Mouse (Mus musculus) CD4-positive helper T cell, adult 2 months (primary cell): Measurements from ENCODE around the gene Gprc5c.

Source experiments
- DNase-seq: peaks from one replicate; pipeline ENCODE4 v3.0.0-alpha.2; 2012; ENCODE audit warnings: low read depth, missing footprints, low spot score

Gene Gprc5c

DNA sequence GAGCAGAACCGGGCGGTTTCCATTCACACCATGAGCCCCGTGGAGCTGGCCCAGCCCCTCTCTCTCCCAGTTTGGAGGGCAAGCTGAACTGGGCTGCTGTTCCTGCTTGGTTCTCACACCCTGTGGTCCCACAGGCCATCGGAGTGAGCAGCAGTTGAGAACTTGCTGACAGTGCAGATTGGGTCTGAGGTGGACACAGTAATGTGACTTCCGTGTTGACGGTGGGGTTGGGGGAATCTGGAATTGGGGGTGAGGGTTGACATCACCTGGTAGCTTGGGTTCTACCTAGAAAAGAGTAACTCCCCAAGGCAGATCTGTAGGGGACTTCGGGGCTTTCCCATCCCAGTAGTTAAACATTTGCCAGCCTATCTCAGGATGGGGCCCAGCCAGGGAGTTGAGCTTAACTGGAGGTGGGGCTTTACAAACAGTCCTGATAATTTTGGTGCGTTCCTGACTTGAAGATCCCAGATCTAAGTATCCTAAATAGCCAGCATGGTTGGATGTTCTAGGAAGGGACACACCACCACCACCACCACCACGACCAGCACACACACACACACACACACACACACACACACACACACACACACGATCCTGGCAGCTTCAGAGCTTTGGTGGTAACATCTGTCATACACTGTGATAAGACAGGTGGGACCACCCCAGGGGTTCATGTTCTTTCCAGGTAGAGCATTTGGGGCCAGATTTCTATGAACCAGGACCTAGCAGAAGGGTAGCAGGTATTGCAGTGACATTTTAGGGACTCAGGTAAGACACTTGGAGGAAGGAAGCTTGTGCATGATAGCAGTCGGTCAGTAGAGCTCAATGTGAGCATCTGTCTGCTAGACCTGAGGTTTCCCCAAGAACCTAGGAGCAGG, 16.6 kb downstream of the Gprc5c start:
- DNase-seq, result no peak

DNA sequence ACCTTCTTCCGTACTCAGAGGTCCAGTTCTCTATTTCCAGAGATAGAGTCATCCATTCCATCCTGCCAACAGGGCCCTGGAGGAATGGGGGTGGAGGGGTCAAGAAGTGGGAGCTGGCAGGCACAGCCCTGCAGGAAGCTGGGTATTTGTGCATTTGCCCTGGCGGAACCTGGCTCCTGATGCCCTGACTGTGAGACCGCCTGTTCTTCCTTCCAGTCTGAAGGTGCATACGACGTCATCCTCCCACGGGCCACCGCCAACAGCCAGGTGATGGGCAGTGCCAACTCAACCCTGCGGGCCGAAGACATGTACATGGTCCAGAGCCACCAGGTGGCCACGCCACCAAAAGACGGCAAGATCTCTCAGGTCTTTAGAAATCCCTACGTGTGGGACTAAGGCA, 17.3 kb downstream of the Gprc5c start:
- DNase-seq, result no peak

DNA sequence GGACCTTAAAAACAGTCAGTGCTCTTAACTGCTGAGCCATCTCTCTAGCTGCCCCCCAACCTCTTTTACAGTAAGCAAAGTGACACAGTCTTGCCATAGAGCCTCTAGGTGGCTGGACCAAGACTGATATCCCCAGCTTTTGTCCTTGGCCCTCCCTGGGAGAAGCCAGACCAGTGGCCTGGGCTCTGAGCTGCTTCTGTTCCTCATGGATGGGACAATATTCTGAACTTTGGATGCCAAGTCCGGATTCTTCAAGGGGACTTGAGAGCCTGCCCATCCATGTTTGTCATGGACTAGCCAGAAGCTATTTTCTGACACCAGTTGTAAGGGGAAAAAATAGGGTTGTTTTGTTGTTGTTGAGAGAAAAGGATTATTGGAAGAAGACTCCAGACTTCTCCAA, 18.8 kb downstream of the Gprc5c start:
- no peak for DNase-seq

DNA sequence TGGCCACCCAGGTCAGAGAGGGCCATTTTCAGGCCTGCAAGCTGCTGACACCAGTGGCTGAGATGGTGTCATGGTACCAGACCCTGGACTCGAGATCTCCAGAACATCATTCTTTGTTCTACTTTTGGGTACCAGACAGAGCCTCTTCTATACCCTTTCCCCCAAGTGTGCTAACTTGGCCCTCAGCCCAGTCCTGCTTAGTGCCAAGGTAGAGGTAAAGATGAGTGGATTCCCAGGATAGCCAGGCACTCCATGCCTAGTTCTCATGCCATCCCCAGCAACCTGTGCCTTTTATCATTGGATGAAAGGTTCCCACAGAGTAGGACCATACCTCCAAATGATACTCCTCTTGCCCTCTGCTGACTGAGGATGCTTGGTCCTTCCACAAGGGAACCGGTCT, 20.6 kb downstream of the Gprc5c start:
- no peak for DNase-seq

DNA sequence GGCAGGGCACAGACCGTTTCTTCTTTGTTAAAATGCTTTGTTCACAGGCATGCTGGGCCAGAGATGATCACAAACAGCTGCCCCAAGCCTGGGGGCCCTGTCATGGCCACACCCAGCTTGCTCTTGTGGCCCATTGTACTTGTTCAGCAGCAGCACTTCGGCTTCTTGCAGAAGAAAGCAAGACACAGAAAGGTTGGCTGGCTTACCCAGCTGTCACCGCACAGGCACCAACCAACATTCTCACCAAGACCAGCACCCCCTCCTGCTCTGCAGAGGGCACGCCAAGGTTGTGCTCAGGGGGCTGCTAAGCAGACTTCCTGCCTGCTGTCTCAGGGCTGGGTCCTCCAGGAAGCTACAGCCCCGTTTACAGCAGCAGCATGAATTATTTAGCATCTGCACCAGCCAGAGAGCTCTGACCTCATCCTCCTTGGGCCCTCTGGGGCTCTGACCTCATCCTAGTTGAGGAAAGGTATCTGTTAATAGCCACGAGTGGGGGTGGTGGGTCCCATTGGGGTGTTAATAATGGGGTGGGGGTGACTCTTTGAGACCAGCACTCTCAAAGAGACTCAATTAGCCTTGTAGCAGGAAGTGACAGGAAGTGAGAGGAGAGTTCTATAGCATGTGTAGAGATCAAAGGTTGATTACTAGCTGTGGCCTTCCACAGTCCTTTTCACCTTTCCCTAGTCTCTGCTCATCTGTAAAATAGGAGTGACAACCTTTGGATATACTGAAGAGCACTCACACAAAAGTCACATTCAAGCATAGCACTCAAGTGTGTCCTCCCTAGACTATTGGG, 22.3 kb downstream of the Gprc5c start:
- DNase-seq, result peak; percentile 51

DNA sequence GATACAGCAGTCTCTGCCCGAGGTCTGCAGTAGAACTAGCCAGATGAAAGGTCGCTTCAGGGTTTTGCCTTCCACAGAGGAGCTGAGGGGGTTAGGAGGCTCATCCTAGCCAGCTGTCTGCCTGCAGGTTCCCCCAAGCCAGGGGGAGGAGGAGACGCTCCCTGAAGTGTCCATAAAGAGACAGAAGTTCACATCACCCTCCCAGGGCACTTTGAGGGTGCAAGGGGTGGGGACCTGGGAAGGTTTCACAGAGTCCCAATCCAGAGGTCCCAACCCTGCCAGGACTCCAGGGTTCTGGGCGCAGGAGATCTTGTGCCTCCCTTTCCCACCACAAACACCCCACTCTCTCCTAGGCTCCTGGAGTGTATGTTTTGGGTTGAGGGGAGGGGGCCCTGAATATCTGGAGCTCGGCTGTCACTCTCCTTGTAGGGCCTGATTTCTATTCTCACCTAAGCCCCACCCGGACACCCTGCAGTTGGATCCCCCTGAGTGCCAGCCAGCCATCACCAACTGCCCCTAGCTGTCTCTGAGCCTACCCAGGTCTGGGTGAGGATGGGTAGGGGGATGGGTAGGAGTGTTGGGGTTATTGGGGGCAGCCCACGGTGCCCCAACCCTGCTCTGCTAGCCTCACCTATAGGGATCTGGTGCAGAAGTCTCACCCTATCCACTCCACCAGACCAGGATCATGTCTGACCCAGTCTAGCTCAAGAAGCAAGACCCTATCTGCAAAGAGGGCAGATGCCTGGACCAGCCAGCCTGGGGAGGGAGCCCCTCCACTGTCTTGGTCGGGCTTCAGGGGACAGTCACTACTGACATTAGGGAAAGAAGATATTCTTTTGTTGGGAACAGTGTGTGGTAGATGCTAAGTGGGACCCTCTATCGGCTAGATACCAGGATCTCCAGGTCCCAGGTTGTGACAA, 23.5 kb downstream of the Gprc5c start:
- no peak for DNase-seq

DNA sequence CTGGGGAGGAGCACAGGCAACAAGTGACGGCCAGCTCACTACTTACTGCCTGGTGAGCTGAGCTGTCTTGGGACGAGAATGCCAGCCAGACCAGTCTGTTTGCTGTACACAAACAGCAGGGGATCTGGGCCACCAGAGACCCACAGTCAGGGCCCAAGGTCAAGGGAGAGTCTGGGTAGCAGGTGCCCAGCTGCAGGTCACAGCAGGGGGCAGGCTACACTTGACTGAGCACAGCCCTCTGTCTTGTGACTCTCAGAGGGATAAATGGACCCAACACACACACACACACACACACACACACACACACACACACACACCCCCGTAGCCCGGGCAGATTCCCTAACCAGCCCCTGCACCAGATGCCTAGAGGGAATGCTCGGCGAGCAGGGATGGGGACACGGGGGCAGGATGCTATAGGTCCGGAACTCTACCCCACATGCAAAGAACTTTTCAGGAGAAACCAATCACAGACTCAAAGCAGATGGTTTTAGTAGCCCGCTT, 24.4 kb downstream of the Gprc5c start:
- no peak for DNase-seq

DNA sequence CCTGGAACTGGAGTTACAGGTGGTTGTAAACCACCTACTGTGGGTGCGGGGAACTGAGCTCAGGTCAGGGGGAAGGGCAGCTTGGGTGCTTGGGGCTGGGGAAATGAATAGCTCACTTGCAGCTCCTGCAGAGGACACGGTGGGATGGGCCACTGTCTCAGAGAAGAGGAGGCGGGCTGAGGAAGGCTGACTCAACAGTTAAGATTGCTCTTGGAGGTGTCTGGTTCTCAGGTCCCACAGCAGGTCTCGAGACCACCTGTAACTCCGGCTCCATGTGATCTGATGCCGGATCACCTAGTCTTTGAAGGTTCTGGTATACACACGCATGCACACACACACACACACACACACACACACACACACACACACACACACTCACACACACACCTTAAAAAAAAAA, 25.2 kb downstream of the Gprc5c start:
- peak; percentile 75 for DNase-seq

DNA sequence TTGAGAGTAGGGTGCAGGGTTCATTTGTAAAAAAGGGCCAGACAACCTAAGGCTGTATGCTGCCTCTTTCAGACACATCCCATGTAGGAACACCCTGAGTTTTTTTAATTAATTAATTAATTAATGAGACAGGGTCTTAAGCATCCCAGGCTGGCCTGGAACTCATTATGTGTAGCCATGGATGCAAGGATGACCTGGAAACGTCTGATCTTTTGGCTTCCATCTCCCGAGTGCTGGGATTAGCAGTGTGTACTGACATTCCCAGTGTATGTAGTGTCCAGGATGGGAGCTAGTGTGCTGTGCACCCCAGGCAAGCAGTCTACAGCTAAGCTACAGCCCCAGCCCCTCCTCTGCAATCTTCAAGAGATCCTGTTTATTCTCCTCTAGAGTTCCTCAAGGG, 25.7 kb downstream of the Gprc5c start:
- peak; percentile 10 for DNase-seq

DNA sequence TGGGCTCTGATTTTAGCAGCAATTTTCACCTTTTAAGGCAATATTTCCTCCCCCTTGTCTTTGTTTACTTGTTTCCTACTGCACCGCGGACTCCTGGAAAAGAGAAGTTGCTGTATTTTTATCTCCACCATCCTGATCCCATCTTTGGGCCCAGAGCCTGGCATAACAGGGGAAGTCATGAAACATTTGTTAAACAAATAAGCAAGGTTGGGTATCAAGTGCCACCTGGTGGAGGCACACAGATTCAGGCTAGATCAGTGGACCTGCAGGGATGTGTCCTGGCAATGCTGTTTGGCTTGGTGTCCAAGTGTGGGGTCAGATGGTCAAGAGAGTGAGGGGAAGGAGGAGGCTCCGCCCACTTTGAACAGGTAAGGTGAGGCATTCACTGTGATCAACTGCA, 26.2 kb downstream of the Gprc5c start:
- DNase-seq, result peak; percentile 52

DNA sequence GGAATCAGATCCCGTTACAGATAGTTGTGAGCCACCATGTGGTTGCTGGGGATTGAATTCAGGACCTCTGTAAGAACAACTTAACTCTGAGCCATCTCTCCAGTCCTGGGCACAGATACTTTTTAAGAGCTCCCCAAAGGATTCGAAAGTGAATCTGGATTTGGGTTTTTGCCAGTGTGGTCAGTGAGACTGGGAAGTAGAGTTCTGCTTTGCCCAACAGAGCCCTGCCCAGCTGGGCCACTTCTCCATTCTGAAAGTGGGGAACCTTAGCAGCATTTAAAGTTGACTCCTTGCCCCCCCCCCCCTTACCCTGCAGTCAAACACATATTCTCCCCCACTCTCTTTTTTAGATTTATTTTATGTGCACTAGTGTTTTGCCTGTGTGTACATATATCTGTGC, 28.7 kb downstream of the Gprc5c start:
- no peak for DNase-seq

DNA sequence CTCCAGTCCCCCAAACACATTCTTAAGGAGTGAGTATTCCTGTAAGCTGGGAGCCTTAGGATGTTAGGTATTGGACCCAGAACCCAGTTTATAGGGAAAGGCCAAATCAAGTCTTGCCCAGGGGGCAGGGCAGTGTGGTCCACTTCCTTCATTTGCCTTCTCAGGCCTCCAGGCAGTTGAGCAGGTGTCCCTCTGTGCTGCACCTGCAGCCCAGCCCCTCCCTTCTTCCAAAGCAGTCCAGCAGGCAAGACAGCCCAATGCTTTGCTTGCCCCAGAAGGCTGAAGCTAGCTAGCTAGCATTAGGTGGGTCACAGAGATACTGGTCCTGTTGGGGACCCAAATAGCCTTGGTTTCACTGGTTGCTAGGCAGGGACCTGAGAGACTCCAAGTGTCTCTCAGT, 29.2 kb downstream of the Gprc5c start:
- no peak for DNase-seq

DNA sequence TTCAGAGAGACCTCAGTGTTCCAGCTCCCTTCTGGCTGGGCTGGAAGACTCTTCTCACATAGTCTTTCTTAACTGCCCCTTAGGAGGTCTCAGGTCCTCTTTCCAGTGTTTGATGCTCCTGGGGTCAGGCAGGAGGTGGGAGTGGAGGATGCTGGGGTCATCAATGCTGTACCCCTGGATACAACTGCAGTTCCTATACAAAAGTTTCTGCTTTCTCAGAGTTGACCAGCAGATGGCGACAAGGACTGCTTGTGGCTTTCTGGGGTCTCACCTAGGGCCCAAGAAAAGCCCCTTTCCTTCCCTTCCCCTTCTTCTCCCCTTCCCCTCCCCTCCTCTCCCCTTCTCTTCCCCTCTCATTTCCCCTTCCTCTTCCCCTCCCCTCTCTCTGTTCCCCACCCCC, 29.6 kb downstream of the Gprc5c start:
- peak; percentile 32 for DNase-seq

DNA sequence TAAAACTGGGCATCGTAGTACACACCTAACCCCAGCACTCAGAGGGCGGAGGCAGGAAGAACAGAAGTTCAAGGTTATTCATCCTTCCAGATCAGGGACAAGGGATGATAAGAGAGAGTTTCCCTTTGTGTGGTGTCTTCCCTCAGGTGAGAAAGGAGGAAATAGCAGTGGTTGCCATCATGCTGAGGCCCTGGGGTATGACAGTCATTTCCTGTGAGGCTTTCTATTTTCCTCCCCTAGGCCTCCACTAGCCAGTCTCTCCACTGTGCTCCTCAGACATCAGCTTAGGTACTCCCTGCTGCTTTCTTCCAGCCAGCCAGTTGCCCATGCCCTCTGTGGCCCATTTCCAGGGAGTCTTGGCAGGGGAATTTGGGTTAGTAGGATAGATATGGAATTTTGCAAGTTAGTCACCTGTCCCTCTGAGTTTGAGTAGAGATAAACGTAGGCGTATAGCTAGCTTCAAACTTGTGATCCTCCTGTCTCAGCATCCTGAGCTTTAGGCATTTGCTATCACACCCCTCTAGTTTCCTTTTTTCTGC, 32.4 kb downstream of the Gprc5c start:
- DNase-seq, result peak; percentile 30

DNA sequence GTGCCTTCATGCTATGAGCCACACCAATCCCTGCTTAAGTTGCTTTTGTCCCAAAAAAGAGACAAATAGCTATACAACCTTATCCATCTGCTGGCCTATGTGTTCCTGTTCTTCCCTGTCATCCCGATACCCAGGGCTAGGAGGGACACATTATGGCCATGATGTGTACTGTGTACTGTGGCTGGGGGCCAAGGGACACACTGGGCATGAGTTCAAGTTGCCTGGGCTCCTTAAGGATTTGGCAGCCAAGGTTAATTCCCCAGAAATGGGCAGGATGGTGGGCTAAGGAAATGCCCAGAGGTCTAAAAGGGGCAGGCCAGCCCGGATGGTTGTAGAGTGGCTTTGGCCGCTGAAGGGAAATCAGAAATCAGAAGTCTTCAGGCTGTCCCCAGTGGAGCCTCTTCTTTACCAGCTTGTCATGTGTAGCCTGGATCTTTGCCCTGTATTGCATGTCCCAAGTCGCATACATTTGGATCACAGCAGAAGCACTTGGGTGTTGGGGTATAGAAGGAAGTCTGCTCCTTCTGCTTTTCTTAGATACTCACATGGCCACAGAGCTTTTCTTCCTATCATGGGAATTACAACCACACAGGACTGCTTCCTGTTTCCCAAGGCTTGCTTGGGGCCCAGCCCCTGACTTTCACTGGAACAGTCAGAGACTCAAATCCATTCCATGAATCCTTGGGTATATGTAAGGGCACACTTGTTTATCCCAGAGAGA, 33.6 kb downstream of the Gprc5c start:
- no peak for DNase-seq

DNA sequence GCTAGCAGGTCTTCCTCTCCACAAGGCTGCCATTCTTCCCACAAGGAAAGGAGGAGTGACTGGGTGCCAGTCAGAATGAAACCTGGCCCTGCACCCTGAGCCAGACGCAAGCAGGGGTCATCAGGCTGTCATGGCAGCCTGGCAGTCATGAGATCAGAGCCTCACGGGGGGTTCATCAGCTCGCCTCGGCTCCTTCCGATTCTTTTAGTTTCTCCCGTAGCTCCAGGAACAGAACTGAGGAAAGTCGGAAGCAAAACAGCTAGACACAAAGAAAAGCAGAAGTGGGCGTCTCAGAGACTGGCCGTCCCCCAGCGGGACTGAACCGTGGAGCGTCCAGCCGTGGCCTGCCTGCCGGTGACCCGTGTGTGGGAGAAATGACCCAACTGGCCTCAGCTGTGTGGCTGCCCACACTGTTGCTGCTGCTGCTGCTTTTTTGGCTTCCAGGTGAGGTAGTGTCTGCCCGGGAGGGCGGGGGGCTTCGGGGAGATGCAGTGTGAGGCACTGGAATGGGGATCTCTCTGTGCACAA, 39.1 kb downstream of the Gprc5c start, which contains the start of gene Cd300a:
Cd300a (plus strand) TSS at position 51 of the 528 bp plus-strand sequence.
- no peak for DNase-seq

DNA sequence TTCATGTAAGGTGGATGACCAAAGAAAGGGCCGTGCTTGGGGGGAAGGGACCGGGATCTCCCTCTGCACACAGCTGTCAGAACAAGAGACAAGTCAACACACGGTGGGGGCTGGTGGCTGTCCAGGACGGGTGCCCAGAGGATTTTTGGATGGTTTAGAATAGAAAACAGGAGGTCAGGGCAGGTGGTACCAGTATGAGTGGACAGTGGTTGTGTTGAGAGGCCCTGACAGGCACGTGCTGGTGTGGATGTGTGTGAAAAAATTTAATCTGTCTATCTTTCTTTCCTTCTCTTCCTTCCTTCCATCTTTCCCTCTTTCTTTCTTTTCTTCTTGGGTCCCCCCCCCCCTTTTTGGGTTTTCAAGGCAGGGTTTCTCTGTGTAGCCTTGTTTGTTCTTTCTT, 39.6 kb downstream of the Gprc5c start:
- no peak for DNase-seq

DNA sequence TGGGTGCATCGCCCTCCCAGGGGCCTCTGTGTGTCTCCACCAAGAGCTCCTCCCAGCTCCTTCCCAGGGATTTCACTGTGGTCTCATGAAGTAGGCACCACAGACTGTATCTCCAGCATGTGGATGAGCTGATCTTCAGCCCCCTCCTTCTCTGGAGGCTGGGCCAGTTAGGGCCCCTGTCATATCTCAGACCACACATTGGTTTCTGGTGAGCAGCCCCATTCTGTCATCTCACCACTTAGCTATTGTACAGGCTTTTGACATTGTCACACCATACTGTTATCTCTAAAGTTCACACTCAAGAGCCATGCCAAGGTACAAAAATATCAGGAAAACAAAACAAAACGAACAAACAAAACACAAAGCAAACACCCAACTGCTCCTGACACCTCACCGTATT, 45.1 kb downstream of the Gprc5c start:
- no peak for DNase-seq

DNA sequence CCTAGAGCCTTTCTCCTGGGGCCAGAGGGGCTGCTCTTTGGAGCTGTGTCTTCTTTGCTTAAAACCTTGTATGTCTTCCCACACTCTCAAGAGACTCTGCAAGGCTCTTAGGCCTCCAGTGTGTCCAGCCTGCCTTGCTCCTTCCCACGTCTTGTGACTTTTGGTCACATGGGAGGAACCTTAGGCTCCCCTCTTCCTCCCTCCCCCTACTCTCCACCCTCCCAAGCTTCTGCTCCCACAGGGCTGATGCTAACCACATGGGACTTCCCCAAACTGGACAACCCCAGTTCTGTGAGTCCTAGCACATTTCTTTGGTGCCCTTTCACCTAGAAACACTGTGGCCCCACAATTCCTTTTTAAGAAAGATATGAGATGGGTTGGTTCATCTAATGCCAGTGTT, 47.1 kb downstream of the Gprc5c start:
- no peak for DNase-seq

DNA sequence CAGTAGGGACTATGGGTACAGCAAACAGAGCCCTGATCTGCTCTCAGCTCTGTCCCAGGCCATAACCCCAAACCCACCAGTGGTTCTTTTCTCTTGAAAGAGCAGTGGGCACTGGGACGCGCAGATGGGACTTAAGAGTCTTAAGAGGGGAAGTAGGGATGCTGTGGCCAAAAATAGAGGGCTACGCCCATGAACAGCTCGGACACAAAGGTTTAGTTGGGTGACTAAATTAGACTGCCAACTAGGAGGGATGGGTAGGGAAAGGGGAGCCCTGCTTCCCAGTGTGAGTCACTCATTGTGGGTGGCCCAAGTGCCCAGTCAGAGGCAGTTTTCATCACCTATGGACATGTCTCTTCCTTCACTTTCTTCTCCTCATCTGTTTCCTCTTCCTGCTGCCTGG, 52.3 kb downstream of the Gprc5c start:
- DNase-seq, result no peak
